Mouse (Mus musculus) layer of hippocampus, adult 9-10 months (tissue): ENCODE data around the gene Dkk1.
"Not testable (repeated sequence)": the region's sequence is repeated elsewhere in the genome, so short reads cannot be mapped to it uniquely, and the experiment has no call there.

ENCODE experiments used
- DNase-seq: peaks from one replicate; pipeline ENCODE4 v3.0.0; 2022; ENCODE audit warnings: low spot score

The Dkk1 gene

GRCm38 (mm10) chr19:30549044-30549853 is at the start of gene Dkk1:
Gene Dkk1, minus strand, starts transcription at chr19:30549665.
- DNase-seq: no peak

GRCm38 (mm10) chr19:30586366-30586765 is 36.9 kb upstream of the Dkk1 start:
- no peak for DNase-seq

- DNase-seq: no peak
These were observed 15.1 kb upstream of the Dkk1 start for GRCm38 (mm10) chr19:30564516-30564915.

- no peak for DNase-seq
These were observed 14.4 kb upstream of the Dkk1 start for GRCm38 (mm10) chr19:30563876-30564275.

- DNase-seq: no peak
These were observed 8.6 kb upstream of the Dkk1 start for GRCm38 (mm10) chr19:30558024-30558423.

- peak; percentile 47 for DNase-seq
These were observed 5.0 kb upstream of the Dkk1 start for GRCm38 (mm10) chr19:30554467-30554881.

- DNase-seq: no peak
These were observed 4.3 kb upstream of the Dkk1 start for GRCm38 (mm10) chr19:30553740-30554139.

GRCm38 (mm10) chr19:30552260-30552659 is 2.8 kb upstream of the Dkk1 start:
- DNase-seq: no peak

GRCm38 (mm10) chr19:30549854-30550647 is 586 bp upstream of the Dkk1 start:
- DNase-seq: no peak

- no peak for DNase-seq
These were observed 938 bp downstream of the Dkk1 start for GRCm38 (mm10) chr19:30548411-30549043.

- not testable (repeated sequence) for DNase-seq
These were observed 10.0 kb downstream of the Dkk1 start for GRCm38 (mm10) chr19:30539365-30539941.

- DNase-seq: no peak
These were observed 32.7 kb downstream of the Dkk1 start for GRCm38 (mm10) chr19:30516771-30517170.

- DNase-seq: no peak
These were observed 39.0 kb downstream of the Dkk1 start for GRCm38 (mm10) chr19:30510481-30510880.

GRCm38 (mm10) chr19:30505497-30505896 is 44.0 kb downstream of the Dkk1 start:
- no peak for DNase-seq
